Mouse (Mus musculus): ENCODE data around the gene Galntl6. TPM values are rescaled to one million over a fixed set of nuclear protein-coding genes. Genes with fewer than 3 reads are reported as not detected.
"Not testable (repeated sequence)": the region's sequence is repeated elsewhere in the genome, so short reads cannot be mapped to it uniquely, and the experiment has no call there.

The Galntl6 gene
- polyA plus RNA-seq, 1 experiment from 2014 or later: 0.22 TPM

DNA sequence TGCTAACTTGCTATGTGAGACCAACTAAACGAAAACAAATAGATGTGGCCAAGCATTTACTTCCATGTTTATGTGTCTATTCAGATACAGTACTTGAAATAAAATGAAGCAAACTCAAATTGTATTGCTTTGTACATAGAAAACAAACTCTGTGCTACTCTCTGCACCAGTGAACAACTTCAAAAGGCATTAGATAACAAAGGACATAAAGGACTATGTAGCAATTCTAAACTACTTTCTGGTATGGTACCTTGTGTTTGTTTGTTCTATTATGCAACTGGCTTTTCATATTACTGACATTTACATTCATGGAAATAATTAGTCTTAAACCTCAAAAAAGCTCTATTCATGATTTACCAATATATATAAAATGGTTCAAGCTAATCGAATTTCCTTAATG is 344.4 kb downstream of the Galntl6 start:
- 0 out of 2 replicates have a peak, but pooled peaks cover 4% of the 10 kb centered on the region for H3K4me1 ChIP-seq
- H3K4me3 ChIP-seq: no peak overlapping the region
- 69% methylated on average over 2 of the region's 2 CpGs for WGBS
- H3K27me3 ChIP-seq (replicated peaks; ENCODE audit: low read depth, poor library complexity, severe bottlenecking): no peaks in the 10 kb centered on the region
- H3K27ac ChIP-seq (replicated peaks): no peak overlapping the region
- no peak for DNase-seq (ENCODE audit: low spot score)
- H3K9me3 ChIP-seq: no peaks in the 10 kb centered on the region
- H3K36me3 ChIP-seq (replicated peaks): no peaks in the 10 kb centered on the region

DNA sequence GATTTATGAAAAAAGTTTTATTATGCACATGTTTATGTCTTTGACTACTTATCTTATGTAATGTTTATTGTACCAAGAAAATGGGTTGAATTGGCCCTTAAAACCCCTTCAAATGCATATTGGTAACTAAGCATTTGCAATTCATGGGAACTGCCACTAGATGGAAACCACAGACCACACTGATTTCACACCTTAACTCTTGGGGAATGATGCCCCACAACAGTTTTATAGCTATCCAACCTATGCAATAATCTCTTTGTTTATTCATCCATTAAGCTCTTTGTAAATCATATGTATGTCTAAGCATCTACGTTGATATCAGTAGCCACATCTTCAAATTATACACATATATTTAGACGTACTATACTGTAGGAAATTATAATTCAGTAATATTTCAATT is 346.3 kb downstream of the Galntl6 start:
- 0 out of 2 replicates have a peak, but pooled peaks cover 4% of the 10 kb centered on the region for H3K4me1 ChIP-seq
- H3K27me3 ChIP-seq (replicated peaks; ENCODE audit: low read depth, poor library complexity, severe bottlenecking): no peaks in the 10 kb centered on the region
- H3K36me3 ChIP-seq (replicated peaks): no peaks in the 10 kb centered on the region
- no peak for DNase-seq (ENCODE audit: low spot score)
- H3K9me3 ChIP-seq: no peaks in the 10 kb centered on the region
- H3K4me3 ChIP-seq: no peak overlapping the region
- WGBS: 59% methylated on average over 2 of the region's 2 CpGs
- H3K27ac ChIP-seq (replicated peaks): no peak overlapping the region

DNA sequence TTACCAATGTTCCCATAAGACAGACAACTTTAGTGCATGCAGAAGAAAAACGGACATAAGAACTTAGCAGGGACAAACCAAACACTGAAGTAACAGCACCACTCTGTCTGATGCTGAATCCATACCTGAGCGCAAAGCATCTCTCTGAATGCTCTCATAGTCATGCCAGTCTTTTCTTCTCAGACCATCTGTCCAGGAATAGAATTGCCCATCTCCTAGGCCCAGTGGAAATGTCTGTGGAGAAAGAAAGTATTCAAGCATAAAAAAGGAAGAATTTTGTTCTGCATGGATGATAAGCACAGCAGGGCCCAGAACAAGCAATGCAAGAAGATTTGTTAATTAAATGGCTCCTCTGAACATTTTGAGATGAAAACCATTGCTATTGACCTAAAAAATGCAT is 376.7 kb downstream of the Galntl6 start:
- Histone ChIP-seq H3K9me3 (no peaks in the 10 kb centered on the region), H3K27me3 (replicated peaks; ENCODE audit: low read depth, poor library complexity, severe bottlenecking) (no peaks in the 10 kb centered on the region), H3K27ac (replicated peaks) (no peak overlapping the region), H3K36me3 (replicated peaks) (no peaks in the 10 kb centered on the region), H3K4me3 (no peak overlapping the region), H3K4me1 (no peaks in the 10 kb centered on the region)
- DNase-seq (ENCODE audit: low spot score): no peak
- 90% methylated on average over 2 of the region's 2 CpGs for WGBS

DNA sequence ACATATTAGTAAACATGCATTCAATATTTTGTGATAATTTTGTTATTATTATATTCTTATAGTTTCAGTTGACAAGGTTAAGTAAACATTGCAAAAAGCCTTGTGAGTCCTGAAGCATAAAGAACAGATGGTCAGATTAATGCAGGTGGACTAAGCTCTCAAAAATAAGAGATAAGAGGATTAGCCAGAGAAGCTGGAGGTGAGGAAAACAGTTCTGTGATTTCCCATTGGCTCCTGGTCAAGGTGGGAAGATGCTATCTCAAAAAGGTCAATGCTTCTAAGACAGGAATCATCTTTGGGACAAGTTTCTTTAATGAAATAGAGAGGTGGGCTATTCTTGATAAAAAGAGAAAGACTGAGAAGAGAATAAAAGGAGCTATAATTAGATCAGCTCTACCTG is 377.8 kb downstream of the Galntl6 start:
- Histone ChIP-seq H3K4me3 (no peak overlapping the region), H3K4me1 (no peaks in the 10 kb centered on the region), H3K36me3 (replicated peaks) (no peaks in the 10 kb centered on the region), H3K27me3 (replicated peaks; ENCODE audit: low read depth, poor library complexity, severe bottlenecking) (no peaks in the 10 kb centered on the region), H3K27ac (replicated peaks) (no peak overlapping the region), H3K9me3 (no peaks in the 10 kb centered on the region)
- no peak for DNase-seq (ENCODE audit: low spot score)

DNA sequence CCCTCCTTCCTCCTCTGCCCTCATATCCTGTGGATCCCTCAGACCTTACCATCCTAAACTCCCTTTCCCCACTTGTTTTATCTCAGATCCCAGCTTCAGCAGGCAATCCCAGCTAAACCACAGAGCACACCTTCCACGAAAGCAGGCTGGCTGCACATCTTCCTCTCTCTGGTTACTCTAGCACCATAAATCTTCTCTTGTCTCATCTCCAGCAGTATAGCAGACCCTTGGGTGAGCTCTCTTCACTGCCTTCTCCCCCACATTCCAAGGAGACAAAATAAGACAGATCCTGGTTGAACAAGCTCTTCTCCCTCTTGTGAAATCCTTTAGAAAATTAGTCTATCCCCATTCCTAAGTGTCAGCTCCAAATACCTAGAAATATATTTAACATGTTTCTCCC is 389.0 kb downstream of the Galntl6 start:
- Histone ChIP-seq H3K4me1 (no peaks in the 10 kb centered on the region), H3K36me3 (replicated peaks) (no peaks in the 10 kb centered on the region), H3K9me3 (no peaks in the 10 kb centered on the region), H3K27me3 (replicated peaks; ENCODE audit: low read depth, poor library complexity, severe bottlenecking) (no peaks in the 10 kb centered on the region), H3K27ac (replicated peaks) (no peak overlapping the region), H3K4me3 (no peak overlapping the region)
- no peak for DNase-seq (ENCODE audit: low spot score)
- WGBS: 34% methylated on average over 1 of the region's 1 CpGs

DNA sequence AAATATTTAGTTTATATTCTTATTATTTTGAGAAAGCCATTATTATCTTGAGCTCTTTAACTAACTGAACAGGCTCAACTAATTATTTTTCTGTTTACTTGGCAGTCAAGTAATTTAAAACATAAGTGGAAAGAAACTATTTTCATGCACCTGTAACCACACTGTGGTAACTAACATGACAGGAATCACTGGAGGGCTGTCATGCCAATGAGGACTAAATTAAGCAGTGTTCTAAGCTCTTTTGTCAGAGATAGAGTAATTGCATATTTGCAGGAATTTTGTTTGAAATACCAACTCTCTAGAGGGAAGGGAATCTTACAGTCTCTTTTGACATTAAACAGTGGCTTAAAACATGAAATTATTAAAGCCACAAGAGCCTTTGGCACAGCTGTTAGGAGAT is 390.5 kb downstream of the Galntl6 start:
- H3K9me3 ChIP-seq: no peaks in the 10 kb centered on the region
- H3K36me3 ChIP-seq (replicated peaks): no peaks in the 10 kb centered on the region
- no peak overlapping the region for H3K27ac ChIP-seq (replicated peaks)
- H3K4me1 ChIP-seq: no peaks in the 10 kb centered on the region
- no peak for DNase-seq (ENCODE audit: low spot score)
- no peaks in the 10 kb centered on the region for H3K27me3 ChIP-seq (replicated peaks; ENCODE audit: low read depth, poor library complexity, severe bottlenecking)
- no peak overlapping the region for H3K4me3 ChIP-seq

DNA sequence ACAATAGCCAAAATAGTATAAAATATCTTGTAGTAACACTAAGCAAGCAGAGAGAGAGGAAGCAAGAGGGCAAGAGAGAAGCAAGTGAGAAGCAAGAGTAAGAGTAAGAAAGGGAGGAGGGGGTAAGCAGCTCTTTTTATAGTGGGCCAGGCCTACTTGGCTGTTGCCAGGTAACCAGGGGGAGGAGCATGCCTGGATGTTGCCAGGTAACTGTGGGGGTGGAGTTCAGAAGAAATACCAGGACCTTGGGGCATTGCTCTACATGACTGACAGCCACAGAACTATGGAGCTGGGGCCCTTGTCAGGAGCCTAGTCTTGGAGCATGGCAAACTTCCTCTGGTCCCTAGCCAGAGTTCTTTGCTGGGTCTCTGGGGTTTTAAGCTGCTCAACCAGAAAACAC is 401.9 kb downstream of the Galntl6 start:
- no peaks in the 10 kb centered on the region for H3K27me3 ChIP-seq (replicated peaks; ENCODE audit: low read depth, poor library complexity, severe bottlenecking)
- no peak overlapping the region for H3K4me3 ChIP-seq
- no peak for DNase-seq (ENCODE audit: low spot score)
- no peak overlapping the region for H3K27ac ChIP-seq (replicated peaks)
- no peaks in the 10 kb centered on the region for H3K36me3 ChIP-seq (replicated peaks)
- no peaks in the 10 kb centered on the region for H3K9me3 ChIP-seq
- H3K4me1 ChIP-seq: no peaks in the 10 kb centered on the region

DNA sequence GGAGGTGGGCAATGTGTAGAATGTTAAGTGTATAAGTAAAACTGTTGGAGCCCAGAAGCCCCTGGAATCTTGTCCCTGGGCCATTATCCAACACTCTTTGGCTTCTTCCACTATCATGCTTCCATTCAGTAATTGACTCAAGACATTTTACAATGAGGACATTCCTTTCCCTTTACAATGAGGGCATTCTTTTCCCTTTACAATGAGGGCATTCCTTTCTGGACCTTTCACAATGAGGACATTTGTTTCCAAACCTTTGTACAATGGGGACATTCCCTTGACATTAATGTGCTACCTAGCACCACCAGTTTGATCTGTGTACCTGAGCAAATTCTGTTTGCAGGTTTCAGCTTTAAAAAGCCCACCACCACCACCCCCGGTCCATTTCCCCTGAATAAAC is 403.4 kb downstream of the Galntl6 start:
- no peak overlapping the region for H3K27ac ChIP-seq (replicated peaks)
- DNase-seq (ENCODE audit: low spot score): no peak
- H3K4me3 ChIP-seq: no peak overlapping the region
- WGBS: 84% methylated on average over 1 of the region's 1 CpGs
- H3K9me3 ChIP-seq: no peaks in the 10 kb centered on the region
- H3K36me3 ChIP-seq (replicated peaks): no peaks in the 10 kb centered on the region
- H3K27me3 ChIP-seq (replicated peaks; ENCODE audit: low read depth, poor library complexity, severe bottlenecking): no peaks in the 10 kb centered on the region
- no peaks in the 10 kb centered on the region for H3K4me1 ChIP-seq

DNA sequence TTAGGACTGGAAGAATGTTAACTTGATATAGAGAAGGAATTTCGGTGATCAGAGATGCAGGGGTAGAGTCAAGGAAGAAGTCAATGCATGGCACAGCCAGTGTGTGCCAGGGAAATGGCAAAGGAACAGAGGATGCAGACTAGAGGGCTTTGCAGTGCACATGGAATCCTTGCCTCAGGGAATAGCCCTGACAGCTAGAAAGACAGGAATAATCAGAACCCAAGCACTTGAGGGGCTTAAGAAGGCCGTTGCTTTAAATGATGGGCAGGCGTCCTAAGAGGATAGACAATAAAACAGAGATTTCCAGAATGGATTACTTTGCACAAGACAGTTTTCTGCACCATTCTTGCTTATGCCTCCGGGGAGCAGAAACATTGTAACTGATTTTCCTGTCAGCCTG is 425.3 kb downstream of the Galntl6 start:
- no peaks in the 10 kb centered on the region for H3K36me3 ChIP-seq (replicated peaks)

DNA sequence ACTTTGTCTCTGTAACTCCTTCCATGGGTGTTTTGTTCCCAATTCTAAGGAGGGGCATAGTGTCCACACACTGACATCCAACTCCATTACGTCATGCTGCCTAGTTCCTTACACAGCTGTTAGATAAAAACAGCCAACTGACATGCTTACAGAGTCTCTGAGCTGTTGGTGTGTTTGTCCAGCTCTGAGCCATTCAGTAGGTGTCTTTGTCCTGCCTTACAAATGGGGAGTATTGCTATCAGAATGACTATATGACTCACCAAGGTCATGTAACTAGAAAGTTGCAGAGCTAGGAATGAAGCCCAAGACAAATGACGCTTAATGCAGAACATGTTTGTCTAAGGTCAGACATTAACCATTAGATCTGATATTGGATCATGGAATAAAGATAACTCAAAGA is 449.1 kb downstream of the Galntl6 start:
- not testable (repeated sequence) for H3K36me3 ChIP-seq (replicated peaks); H3K4me1 ChIP-seq; DNase-seq (ENCODE audit: low spot score); H3K27ac ChIP-seq (replicated peaks); H3K27me3 ChIP-seq (replicated peaks; ENCODE audit: low read depth, poor library complexity, severe bottlenecking); H3K4me3 ChIP-seq; H3K9me3 ChIP-seq
- 87% methylated on average over 2 of the region's 2 CpGs for WGBS

More for the DNA sequence above, 425.3 kb downstream of the Galntl6 start:
- WGBS: 52% methylated on average over 4 of the region's 4 CpGs
- no peaks in the 10 kb centered on the region for H3K9me3 ChIP-seq
- DNase-seq (ENCODE audit: low spot score): no peak
- no peaks in the 10 kb centered on the region for H3K27me3 ChIP-seq (replicated peaks; ENCODE audit: low read depth, poor library complexity, severe bottlenecking)
- no peak overlapping the region for H3K27ac ChIP-seq (replicated peaks)
- peaks cover 4% of the 10 kb centered on the region; the same call in 1 of the 2 replicates for H3K4me1 ChIP-seq
- no peak overlapping the region for H3K4me3 ChIP-seq

DNA sequence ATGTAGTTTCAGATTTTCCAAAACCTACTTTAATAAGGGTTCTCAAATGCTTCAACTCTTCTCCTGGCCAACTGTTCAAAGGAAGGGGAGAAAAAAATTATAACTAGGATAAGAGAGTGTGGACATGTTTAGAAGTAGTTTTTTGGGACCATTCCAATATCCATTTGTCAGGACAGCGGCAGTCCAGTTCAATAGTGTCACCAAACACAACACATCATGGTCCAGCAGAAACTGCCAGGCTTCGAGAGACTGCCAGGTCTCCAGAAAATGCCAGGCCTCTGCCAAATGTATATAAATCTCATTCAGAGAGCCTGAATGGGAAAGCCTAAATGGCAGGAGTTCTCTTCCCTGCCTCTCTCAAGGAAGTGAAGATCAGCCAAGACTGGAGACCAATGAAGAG is 469.7 kb downstream of the Galntl6 start:
- DNase-seq (ENCODE audit: low spot score): no peak

DNA sequence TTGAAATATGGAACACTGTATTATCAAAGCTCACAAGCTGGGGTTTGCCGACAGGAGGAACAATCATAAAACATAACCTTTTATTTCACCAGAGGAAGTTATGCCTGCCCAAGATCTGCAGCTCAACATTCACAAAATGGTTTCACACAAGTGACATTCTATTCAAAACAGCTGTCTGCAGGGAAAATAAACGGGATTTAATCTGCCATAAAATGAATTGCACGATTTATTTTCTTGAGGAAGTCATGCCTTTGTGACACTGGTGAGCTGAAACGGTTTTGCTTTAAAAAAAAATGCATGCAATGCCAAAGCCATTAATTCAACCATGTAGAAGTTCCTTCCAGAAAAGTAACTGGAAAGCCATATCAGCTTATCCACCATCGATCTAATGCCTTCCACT is 494.0 kb downstream of the Galntl6 start:
- H3K9me3 ChIP-seq: no peaks in the 10 kb centered on the region
- WGBS: 69% methylated on average over 5 of the region's 5 CpGs
- no peaks in the 10 kb centered on the region for H3K4me1 ChIP-seq
- no peak overlapping the region for H3K4me3 ChIP-seq
- no peaks in the 10 kb centered on the region for H3K36me3 ChIP-seq (replicated peaks)
- no peaks in the 10 kb centered on the region for H3K27me3 ChIP-seq (replicated peaks; ENCODE audit: low read depth, poor library complexity, severe bottlenecking)
- H3K27ac ChIP-seq (replicated peaks): no peak overlapping the region
- no peak for DNase-seq (ENCODE audit: low spot score)

More for the DNA sequence above, 469.7 kb downstream of the Galntl6 start:
- Histone ChIP-seq H3K27me3 (replicated peaks; ENCODE audit: low read depth, poor library complexity, severe bottlenecking) (no peaks in the 10 kb centered on the region), H3K4me3 (no peak overlapping the region), H3K4me1 (no peaks in the 10 kb centered on the region), H3K36me3 (replicated peaks) (no peaks in the 10 kb centered on the region), H3K27ac (replicated peaks) (no peak overlapping the region), H3K9me3 (no peaks in the 10 kb centered on the region)
- 89% methylated on average over 2 of the region's 2 CpGs for WGBS

DNA sequence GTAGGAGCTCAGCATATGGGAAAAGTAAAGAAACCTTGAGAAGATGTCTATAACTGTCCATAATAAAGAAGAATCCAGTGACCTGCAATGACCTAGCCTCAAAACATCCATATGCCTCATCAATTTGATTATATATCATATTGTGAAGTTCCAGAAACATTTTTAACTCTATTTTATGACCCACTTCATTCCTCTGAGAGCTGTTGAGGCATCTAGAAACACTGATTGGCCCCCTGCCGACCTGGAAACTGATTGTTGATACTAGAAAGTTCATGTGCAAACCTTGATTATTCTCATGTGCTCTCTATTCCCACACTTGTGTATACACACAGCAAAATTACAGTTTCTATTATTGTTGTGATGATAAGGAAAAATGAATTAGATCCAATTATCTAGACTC is 494.9 kb downstream of the Galntl6 start:
- no peaks in the 10 kb centered on the region for H3K36me3 ChIP-seq (replicated peaks)
- no peak overlapping the region for H3K4me3 ChIP-seq
- H3K9me3 ChIP-seq: no peaks in the 10 kb centered on the region
- no peaks in the 10 kb centered on the region for H3K27me3 ChIP-seq (replicated peaks; ENCODE audit: low read depth, poor library complexity, severe bottlenecking)
- no peak for DNase-seq (ENCODE audit: low spot score)
- H3K27ac ChIP-seq (replicated peaks): no peak overlapping the region
- WGBS: 75% methylated on average over 1 of the region's 1 CpGs
- no peaks in the 10 kb centered on the region for H3K4me1 ChIP-seq

DNA sequence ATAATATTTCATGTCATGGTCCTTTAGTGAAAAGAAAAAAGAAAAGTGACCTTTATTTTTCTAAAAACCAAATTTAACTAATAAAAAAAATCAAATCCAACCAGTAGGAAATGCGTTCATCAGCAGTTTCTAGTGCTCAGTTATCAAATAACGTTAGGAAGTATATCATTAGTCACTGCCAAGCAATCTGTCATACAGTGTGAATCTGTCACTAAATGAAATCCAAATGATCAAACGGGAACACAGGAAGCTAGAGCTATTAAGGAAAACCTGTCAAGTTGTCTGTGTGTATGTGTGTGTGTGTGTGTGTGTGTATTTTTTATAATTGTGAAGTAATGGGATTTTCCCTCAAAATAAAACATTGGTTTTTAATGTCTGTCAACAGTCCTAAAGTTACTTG is 515.9 kb downstream of the Galntl6 start:
- WGBS: 71% methylated on average over 3 of the region's 3 CpGs
- H3K4me3 ChIP-seq: no peak overlapping the region
- H3K27me3 ChIP-seq (replicated peaks; ENCODE audit: low read depth, poor library complexity, severe bottlenecking): no peaks in the 10 kb centered on the region
- no peaks in the 10 kb centered on the region for H3K9me3 ChIP-seq
- no peak overlapping the region for H3K27ac ChIP-seq (replicated peaks)
- H3K4me1 ChIP-seq: no peaks in the 10 kb centered on the region
- DNase-seq (ENCODE audit: low spot score): no peak
- H3K36me3 ChIP-seq (replicated peaks): no peaks in the 10 kb centered on the region
